19 mouse cellular contexts compared by ENCODE assay signal in genomic region chr9:56618660-56619059, GRCm38 (mm10).
"Had no signal": no experiment of that assay in that cellular context is flagged by ENCODE, and none has a peak within 500 bp of the region (broad histone marks: within the 10 kb centered on the region; RNA-seq: fewer than 3 reads in every experiment).

No protein-coding gene starts in this region.

- H3K4me3 ChIP-seq: limb, embryonic 15.5 days; liver, embryonic 12.5 days; lung, embryonic 15.5 days; midbrain, embryonic 10.5 days; myocyte; neural tube, embryonic 13.5 days; neural tube, embryonic 15.5 days had no signal

- H3K9ac ChIP-seq: limb, embryonic 15.5 days; liver, embryonic 12.5 days; liver, embryonic 14.5 days; lung, embryonic 15.5 days; neural tube, embryonic 13.5 days; neural tube, embryonic 15.5 days had no signal

- H3K4me1 ChIP-seq: liver, embryonic 12.5 days; lung, embryonic 15.5 days had no signal

- H3K27ac ChIP-seq: limb, embryonic 15.5 days; liver, embryonic 12.5 days; liver, embryonic 14.5 days; lung, embryonic 15.5 days; midbrain, embryonic 10.5 days; neural tube, embryonic 13.5 days; neural tube, embryonic 15.5 days had no signal

- H3K4me2 ChIP-seq: limb, embryonic 15.5 days; liver, embryonic 12.5 days; lung, embryonic 15.5 days; neural tube, embryonic 13.5 days; neural tube, embryonic 15.5 days had no signal

- H3K36me3 ChIP-seq: liver, embryonic 12.5 days; lung, embryonic 15.5 days had no signal

- DNase-seq: lung, adult 2 months; midbrain, embryonic 14.5 days; retina, postnatal 1 day; right cerebral cortex, adult 18-20 months; right cerebral cortex, postnatal 25 days; right cerebral cortex, postnatal 4 days; spleen, adult 18-20 months; thymus, adult 18-20 months; thymus, postnatal 14 days; thymus, postnatal 36 days had no signal

- ATAC-seq: liver, embryonic 12.5 days; midbrain, embryonic 16.5 days had no signal

- H3K9me3 ChIP-seq: limb, embryonic 15.5 days; liver, embryonic 12.5 days; lung, embryonic 15.5 days; midbrain, embryonic 10.5 days; neural tube, embryonic 13.5 days; neural tube, embryonic 15.5 days had no signal

- H3K27me3 ChIP-seq: neural tube, embryonic 15.5 days had no signal
